In genomic region chr10:118110006-118110920, GRCm38 (mm10) we compare ENCODE assay signal across 8 mouse cellular contexts. TPM values are rescaled to one million over a fixed set of nuclear protein-coding genes. Genes with fewer than 3 reads are reported as not detected.
DNase-seq lines count a peak whose midpoint lies in the region; ATAC-seq and TF ChIP-seq lines count a peak whose summit lies in the region.

No protein-coding gene starts in this region.

- H3K9me3 ChIP-seq in MEL (replicated peaks; ENCODE audit: insufficient read depth, low read length), result no peaks in the 10 kb centered on the region
- no peaks in the 10 kb centered on the region for H3K9me3 ChIP-seq in lung, embryonic 15.5 days

- no peak for TF ChIP-seq POLR2A in MEL (IDR thresholded peaks at IDR 0.05; ENCODE audit: control insufficient read depth in 1 of 2, insufficient read depth in 1 of 2, low read depth in 1 of 2, low read length in 2 of 2, poor library complexity in 1 of 2)

- H3K79me2 ChIP-seq in MEL (ENCODE audit: control insufficient read depth, insufficient read depth, low read length, poor library complexity), result no peaks in the 10 kb centered on the region

- peaks cover 0 to 3% of the 10 kb centered on the region in 2 experiments; a peak in 1 of 4 replicates for H3K4me1 ChIP-seq in MEL (ENCODE audit: control insufficient read depth in 1 of 2, insufficient read depth in 2 of 2, low read length in 2 of 2)
- H3K4me1 ChIP-seq in lung, embryonic 15.5 days, result peaks cover 7% of the 10 kb centered on the region

- no peak for TF ChIP-seq EP300 in MEL (IDR thresholded peaks at IDR 0.05; ENCODE audit: low read depth in 1 of 2, low read length in 2 of 2)

- no peak overlapping the region for H3K9ac ChIP-seq in MEL (ENCODE audit: control insufficient read depth, low read depth, low read length, poor library complexity, severe bottlenecking)
- no peak overlapping the region for H3K9ac ChIP-seq in lung, embryonic 15.5 days

- intact Hi-C loops in left cerebral cortex, postnatal 36 days (cut with DNase I), result loop anchor here (5.0 kb wide), 2 partner anchors 263 to 318 kb away; partner anchors contain the start of genes Nup107 and Rap1b

- no peak overlapping the region for H3K4me2 ChIP-seq in lung, embryonic 15.5 days

- WGBS in lung, embryonic 15.5 days, result 18% methylated on average over 8 of the region's 8 CpGs

- H3K27me3 ChIP-seq in MEL (ENCODE audit: control insufficient read depth in 1 of 2, insufficient read depth in 2 of 2, low read length in 2 of 2), result no peaks in the 10 kb centered on the region
- no peaks in the 10 kb centered on the region for H3K27me3 ChIP-seq in lung, embryonic 15.5 days

- no peaks in the 10 kb centered on the region for H3K36me3 ChIP-seq in MEL (ENCODE audit: control insufficient read depth in 1 of 2, insufficient read depth in 2 of 2, low read length in 2 of 2)
- H3K36me3 ChIP-seq in lung, embryonic 15.5 days, result no peaks in the 10 kb centered on the region

- no peak overlapping the region for H3K4me3 ChIP-seq in MEL (ENCODE audit: control insufficient read depth in 1 of 2, insufficient read depth in 1 of 2, low read depth in 2 of 2, low read length in 2 of 2)
- H3K4me3 ChIP-seq in lung, embryonic 15.5 days, result no peak overlapping the region

- ATAC-seq in lung, embryonic 15.5 days (ENCODE audit: borderline replicate concordance, extremely low read depth, low FRiP score, low TSS enrichment), result no peak; the same call in 1 of the 2 replicates

- peak in 2 of 3 experiments; percentile 20 to 61; a peak in 3 of 6 replicates for TF ChIP-seq CTCF in MEL (IDR thresholded peaks at IDR 0.05 in 2 of 3, conservative IDR thresholded peaks at IDR 0.05 in 1 of 3; ENCODE audit: control insufficient read depth in 1 of 3, insufficient read depth in 1 of 3, low read depth in 2 of 3, low read length in 3 of 3, poor library complexity in 1 of 3, severe bottlenecking in 1 of 3)

- TF ChIP-seq RAD21 in MEL (IDR thresholded peaks at IDR 0.05; ENCODE audit: low read depth, low read length), result peak; percentile 66

- DNase-seq in left cerebral cortex, adult 18-20 months (ENCODE audit: low spot score in 2 of 2), result peak; percentile 27 to 30
- no peak for DNase-seq in left cerebral cortex, postnatal 36 days (ENCODE audit: low spot score in 2 of 2)
- DNase-seq in MEL (ENCODE audit: low read depth, low spot score), result peak; percentile 34
- peak; percentile 51 for DNase-seq in embryo, embryonic 11.5 days (ENCODE audit: low read depth, low spot score)
- peak; percentile 44 for DNase-seq in hindlimb bud, embryonic 11.5 days (ENCODE audit: extremely low spot score, low read depth, low spot score)
- peak; percentile 50 for DNase-seq in thymus, postnatal 0 days (ENCODE audit: low spot score)
- DNase-seq in layer of hippocampus, adult 9-11 months, result no peak

- H3K27ac ChIP-seq in MEL (ENCODE audit: control insufficient read depth, low read depth, low read length), result no peak overlapping the region
- peak overlapping the region; percentile 41 for H3K27ac ChIP-seq in lung, embryonic 15.5 days

TF ChIP-seq in MEL, 35 proteins besides CTCF, POLR2A, EP300 and RAD21:
- TF ChIP-seq GABPA (IDR thresholded peaks at IDR 0.05; ENCODE audit: low read depth, low read length) (no peak), POLR2AphosphoS5 (IDR thresholded peaks at IDR 0.05; ENCODE audit: borderline replicate concordance, low read depth, low read length) (no peak), SMC3 (IDR thresholded peaks at IDR 0.05; ENCODE audit: low read depth, low read length) (peak; percentile 79), ELF1 (IDR thresholded peaks at IDR 0.05; ENCODE audit: low read depth, low read length) (no peak), MAFK (IDR thresholded peaks at IDR 0.05; ENCODE audit: borderline replicate concordance, low read depth, low read length) (no peak), ZC3H11A (IDR thresholded peaks at IDR 0.05; ENCODE audit: low read depth, low read length) (peak; percentile 60), TCF12 (IDR thresholded peaks at IDR 0.05; ENCODE audit: low read depth, low read length) (no peak), MEF2A (IDR thresholded peaks at IDR 0.05; ENCODE audit: extremely low read depth, insufficient replicate concordance, low read depth, low read length, poor library complexity, severe bottlenecking) (no peak)

RNA-seq across cellular contexts. Expression of gene Mdm1, which starts 31.3 kb away (rescaled TPM):
- 1 to 10 TPM; 7.6 to 7.8 TPM for total RNA-seq in left cerebral cortex, adult 18-20 months (2021)
- 1 to 10 TPM; 3.9 to 8.1 TPM for total RNA-seq in left cerebral cortex, postnatal 36 days (2021)
- total RNA-seq in MEL (2012; rRNA removed), result 27.9 and 28.0 TPM in 2 replicates
- 10 to 100 TPM in 1 of 2 experiments, not detected in 1; 44.5 TPM for polyA plus RNA-seq in MEL (2012; ENCODE audit: insufficient read depth in 1 of 2, insufficient read length in 2 of 2, low read depth in 1 of 2, low replicate concordance in 2 of 2, missing spikeins in 1 of 2)
- 36.6 and 40.3 TPM in 2 replicates for polyA plus RNA-seq in lung, embryonic 15.5 days (2015; fragmentation: Nextera tagmentation; extraction: Ambion mirVana)
- polyA plus RNA-seq in thymus, postnatal 0 days (2015; fragmentation: Nextera tagmentation; extraction: Ambion mirVana), result 32.8 and 34.7 TPM in 2 replicates

Comparison
In these comparisons a context has a peak if more than half of its experiments do, and no peak if none do; other contexts are left out.
1. DNase-seq: peak in left cerebral cortex, adult 18-20 months (2 of 2), MEL (single experiment), embryo, embryonic 11.5 days (single experiment), hindlimb bud, embryonic 11.5 days (single experiment) and thymus, postnatal 0 days (single experiment); none in left cerebral cortex, postnatal 36 days (0 of 2) and layer of hippocampus, adult 9-11 months (single experiment).